Mouse (Mus musculus): ENCODE measurements around the gene Map3k11. TPM values are rescaled to one million over a fixed set of nuclear protein-coding genes. Genes with fewer than 3 reads are reported as not detected.

Map3k11 gene
- polyA plus RNA-seq, 1 experiment from 2014 or later: 16.9 TPM

DNA sequence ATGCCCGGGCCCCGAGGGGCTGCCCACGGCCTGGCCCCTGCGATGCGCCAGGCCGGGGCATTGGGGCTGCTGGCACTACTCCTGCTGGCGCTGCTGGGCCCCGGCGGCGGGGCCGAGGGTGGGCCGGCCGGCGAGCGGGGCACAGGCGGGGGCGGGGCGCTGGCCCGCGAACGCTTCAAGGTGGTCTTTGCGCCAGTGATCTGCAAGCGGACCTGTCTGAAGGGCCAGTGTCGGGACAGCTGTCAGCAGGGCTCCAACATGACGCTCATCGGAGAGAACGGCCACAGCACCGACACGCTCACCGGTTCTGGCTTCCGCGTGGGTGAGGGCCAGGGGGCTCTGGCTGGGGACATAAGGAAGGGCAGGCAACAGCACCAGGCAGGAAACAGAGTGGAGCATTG, 53.7 kb downstream of the Map3k11 start:
- ATAC-seq (replicated peaks; ENCODE audit: insufficient number of reproducible peaks, low FRiP score, low TSS enrichment): no peak
- Histone ChIP-seq H3K4me3 (ENCODE audit: low read depth, low read length) (peak overlapping the region; percentile 66), H3K9ac (ENCODE audit: low read depth, low read length) (peak overlapping the region; percentile 84), H3K4me1 (ENCODE audit: control insufficient read depth, insufficient read depth, low read length) (peaks cover 29% of the 10 kb centered on the region), H3K27ac (ENCODE audit: low read depth, low read length) (peak overlapping the region; percentile 82), H3K36me3 (ENCODE audit: control insufficient read depth, insufficient read depth, low read length) (no peaks in the 10 kb centered on the region), H3K4me2 (peak overlapping the region; percentile 77), H3K9me3 (replicated peaks; ENCODE audit: control insufficient read depth, low read length) (no peaks in the 10 kb centered on the region), H3K27me3 (ENCODE audit: control insufficient read depth, insufficient read depth, low read length) (peaks cover 55% of the 10 kb centered on the region)
- under 1% methylated on average over 32 of the region's 32 CpGs for WGBS (ENCODE audit: insufficient replicate concordance)

- H3K4me2 ChIP-seq: no peak overlapping the region; the same call in 1 of the 2 replicates
- 67% methylated on average over 5 of the region's 5 CpGs for WGBS (ENCODE audit: insufficient replicate concordance)
- no peaks in the 10 kb centered on the region for H3K36me3 ChIP-seq (ENCODE audit: control insufficient read depth, insufficient read depth, low read length)
- no peak overlapping the region for H3K4me3 ChIP-seq (ENCODE audit: low read depth, low read length)
- no peak overlapping the region for H3K9ac ChIP-seq (ENCODE audit: low read depth, low read length)
- ATAC-seq (replicated peaks; ENCODE audit: insufficient number of reproducible peaks, low FRiP score, low TSS enrichment): no peak
- peaks cover 59% of the 10 kb centered on the region for H3K27me3 ChIP-seq (ENCODE audit: control insufficient read depth, insufficient read depth, low read length)
- H3K4me1 ChIP-seq (ENCODE audit: control insufficient read depth, insufficient read depth, low read length): peaks cover 29% of the 10 kb centered on the region
- no peak overlapping the region for H3K27ac ChIP-seq (ENCODE audit: low read depth, low read length)
- H3K9me3 ChIP-seq (replicated peaks; ENCODE audit: control insufficient read depth, low read length): no peaks in the 10 kb centered on the region
Observed at GRCm38 (mm10) chr19:5743576-5743975, 55.0 kb downstream of the Map3k11 start.

- 7% methylated on average over 36 of the region's 36 CpGs for WGBS (ENCODE audit: insufficient replicate concordance)
- peak overlapping the region; percentile 64 for H3K4me2 ChIP-seq
- H3K9me3 ChIP-seq (replicated peaks; ENCODE audit: control insufficient read depth, low read length): no peaks in the 10 kb centered on the region
- H3K27ac ChIP-seq (ENCODE audit: low read depth, low read length): no peak overlapping the region
- H3K4me1 ChIP-seq (ENCODE audit: control insufficient read depth, insufficient read depth, low read length): peaks cover 26% of the 10 kb centered on the region
- H3K27me3 ChIP-seq (ENCODE audit: control insufficient read depth, insufficient read depth, low read length): peaks cover 70% of the 10 kb centered on the region
- no peak for ATAC-seq (replicated peaks; ENCODE audit: insufficient number of reproducible peaks, low FRiP score, low TSS enrichment)
- H3K9ac ChIP-seq (ENCODE audit: low read depth, low read length): peak overlapping the region; percentile 44; the same call in 1 of the 2 replicates
- peak overlapping the region; percentile 35 for H3K4me3 ChIP-seq (ENCODE audit: low read depth, low read length)
- no peaks in the 10 kb centered on the region for H3K36me3 ChIP-seq (ENCODE audit: control insufficient read depth, insufficient read depth, low read length)
Observed at GRCm38 (mm10) chr19:5745756-5746710, 57.5 kb downstream of the Map3k11 start.

DNA sequence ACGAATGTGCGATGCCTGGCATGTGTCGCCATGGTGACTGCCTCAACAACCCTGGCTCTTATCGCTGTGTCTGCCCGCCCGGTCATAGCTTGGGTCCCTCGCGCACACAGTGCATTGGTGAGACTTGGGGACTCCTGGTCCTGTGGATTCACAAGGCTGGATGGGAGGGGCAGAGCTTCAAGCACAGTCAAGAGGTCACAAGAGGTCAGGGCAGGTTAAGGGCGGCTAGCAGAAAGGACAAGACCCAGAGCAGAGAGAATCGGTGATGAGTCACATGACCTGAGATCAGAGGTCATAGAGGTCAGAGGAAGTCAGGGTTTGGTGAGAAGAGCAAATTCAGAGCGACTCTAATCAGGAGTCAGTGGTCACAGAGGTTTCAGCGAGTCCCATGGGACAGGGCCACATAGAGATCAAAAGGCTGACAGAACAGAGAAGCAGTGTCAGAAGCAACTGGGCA, 58.4 kb downstream of the Map3k11 start:
- WGBS (ENCODE audit: insufficient replicate concordance): 30% methylated on average over 12 of the region's 12 CpGs
- no peak for ATAC-seq (replicated peaks; ENCODE audit: insufficient number of reproducible peaks, low FRiP score, low TSS enrichment)
- peaks cover 29% of the 10 kb centered on the region for H3K4me1 ChIP-seq (ENCODE audit: control insufficient read depth, insufficient read depth, low read length)
- H3K27ac ChIP-seq (ENCODE audit: low read depth, low read length): no peak overlapping the region
- H3K4me2 ChIP-seq: no peak overlapping the region
- H3K9ac ChIP-seq (ENCODE audit: low read depth, low read length): no peak overlapping the region
- H3K4me3 ChIP-seq (ENCODE audit: low read depth, low read length): no peak overlapping the region
- peaks cover 74% of the 10 kb centered on the region for H3K27me3 ChIP-seq (ENCODE audit: control insufficient read depth, insufficient read depth, low read length)
- no peaks in the 10 kb centered on the region for H3K9me3 ChIP-seq (replicated peaks; ENCODE audit: control insufficient read depth, low read length)
- H3K36me3 ChIP-seq (ENCODE audit: control insufficient read depth, insufficient read depth, low read length): no peaks in the 10 kb centered on the region

GRCm38 (mm10) chr19:5749476-5749875, 60.9 kb downstream of the Map3k11 start:
- H3K27ac ChIP-seq (ENCODE audit: low read depth, low read length): no peak overlapping the region
- no peak overlapping the region for H3K4me2 ChIP-seq
- peaks cover 87% of the 10 kb centered on the region for H3K27me3 ChIP-seq (ENCODE audit: control insufficient read depth, insufficient read depth, low read length)
- H3K36me3 ChIP-seq (ENCODE audit: control insufficient read depth, insufficient read depth, low read length): no peaks in the 10 kb centered on the region
- ATAC-seq (replicated peaks; ENCODE audit: insufficient number of reproducible peaks, low FRiP score, low TSS enrichment): no peak
- H3K9ac ChIP-seq (ENCODE audit: low read depth, low read length): no peak overlapping the region
- H3K4me3 ChIP-seq (ENCODE audit: low read depth, low read length): no peak overlapping the region
- no peaks in the 10 kb centered on the region for H3K9me3 ChIP-seq (replicated peaks; ENCODE audit: control insufficient read depth, low read length)
- H3K4me1 ChIP-seq (ENCODE audit: control insufficient read depth, insufficient read depth, low read length): peaks cover 30% of the 10 kb centered on the region
- 70% methylated on average over 6 of the region's 6 CpGs for WGBS (ENCODE audit: insufficient replicate concordance)

GRCm38 (mm10) chr19:5750951-5751350, 62.4 kb downstream of the Map3k11 start:
- peaks cover 87% of the 10 kb centered on the region for H3K27me3 ChIP-seq (ENCODE audit: control insufficient read depth, insufficient read depth, low read length)

GRCm38 (mm10) chr19:5751742-5752141, 63.2 kb downstream of the Map3k11 start:
- Histone ChIP-seq H3K36me3 (ENCODE audit: control insufficient read depth, insufficient read depth, low read length) (no peaks in the 10 kb centered on the region), H3K4me3 (ENCODE audit: low read depth, low read length) (peak overlapping the region; percentile 12; the same call in 1 of the 2 replicates), H3K4me2 (peak overlapping the region; percentile 37), H3K9me3 (replicated peaks; ENCODE audit: control insufficient read depth, low read length) (no peaks in the 10 kb centered on the region), H3K27ac (ENCODE audit: low read depth, low read length) (no peak overlapping the region), H3K27me3 (ENCODE audit: control insufficient read depth, insufficient read depth, low read length) (peaks cover 87% of the 10 kb centered on the region), H3K9ac (ENCODE audit: low read depth, low read length) (0 out of 2 replicates have a peak overlapping the region, but pooled peaks have one; percentile 22), H3K4me1 (ENCODE audit: control insufficient read depth, insufficient read depth, low read length) (peaks cover 22% of the 10 kb centered on the region)
- ATAC-seq (replicated peaks; ENCODE audit: insufficient number of reproducible peaks, low FRiP score, low TSS enrichment): no peak
- WGBS (ENCODE audit: insufficient replicate concordance): 6% methylated on average over 20 of the region's 20 CpGs

More at GRCm38 (mm10) chr19:5750951-5751350, 62.4 kb downstream of the Map3k11 start:
- no peak for ATAC-seq (replicated peaks; ENCODE audit: insufficient number of reproducible peaks, low FRiP score, low TSS enrichment)
- no peak overlapping the region; the same call in 1 of the 2 replicates for H3K4me2 ChIP-seq
- no peak overlapping the region for H3K4me3 ChIP-seq (ENCODE audit: low read depth, low read length)
- H3K36me3 ChIP-seq (ENCODE audit: control insufficient read depth, insufficient read depth, low read length): no peaks in the 10 kb centered on the region
- no peak overlapping the region for H3K9ac ChIP-seq (ENCODE audit: low read depth, low read length)
- H3K9me3 ChIP-seq (replicated peaks; ENCODE audit: control insufficient read depth, low read length): no peaks in the 10 kb centered on the region
- peaks cover 23% of the 10 kb centered on the region for H3K4me1 ChIP-seq (ENCODE audit: control insufficient read depth, insufficient read depth, low read length)
- 7% methylated on average over 22 of the region's 22 CpGs for WGBS (ENCODE audit: insufficient replicate concordance)
- no peak overlapping the region for H3K27ac ChIP-seq (ENCODE audit: low read depth, low read length)

Measured in heart, embryonic 11.5 days (tissue).